Mouse (Mus musculus): ENCODE data around the gene St3gal5. TPM values are rescaled to one million over a fixed set of nuclear protein-coding genes. Genes with fewer than 3 reads are reported as not detected.

The St3gal5 gene
- polyA plus RNA-seq, 1 experiment from 2014 or later, result 33.0 TPM

DNA sequence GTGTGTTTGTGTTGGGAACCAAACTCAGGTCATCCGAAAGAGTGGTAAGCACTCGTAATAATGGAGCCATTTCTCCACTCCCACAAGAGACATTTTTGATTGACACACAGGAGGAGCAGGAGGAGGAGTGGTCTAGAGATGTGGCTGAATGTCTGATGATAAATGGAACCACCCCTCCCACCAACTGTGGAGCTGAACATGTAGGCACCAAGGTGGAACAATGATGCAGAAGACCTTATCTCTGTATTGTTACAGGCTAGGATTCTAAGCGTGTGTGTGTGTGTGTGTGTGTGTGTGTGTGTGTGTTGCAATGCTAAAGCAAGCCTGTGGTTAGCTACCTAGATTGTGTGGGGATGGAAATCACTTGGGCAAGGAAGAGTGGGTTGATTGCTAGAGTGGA lies 13.2 kb downstream of the St3gal5 start:
- DNase-seq (ENCODE audit: low spot score) (no peak), ATAC-seq (ENCODE audit: insufficient number of reproducible peaks, low FRiP score, low TSS enrichment, low read depth) (no peak)
- H3K9ac ChIP-seq (ENCODE audit: low read length), result no peak overlapping the region
- H3K4me1 ChIP-seq (ENCODE audit: control insufficient read depth, insufficient read depth, low read length), result 0 out of 2 replicates have a peak, but pooled peaks cover 8% of the 10 kb centered on the region
- 92% methylated on average over 3 of the region's 3 CpGs for WGBS
- no peak overlapping the region for H3K4me3 ChIP-seq (ENCODE audit: low read depth, low read length)
- no peaks in the 10 kb centered on the region for H3K9me3 ChIP-seq (ENCODE audit: control insufficient read depth, low read length)
- no peak overlapping the region for H3K4me2 ChIP-seq (ENCODE audit: low read depth, severe bottlenecking)
- H3K27me3 ChIP-seq (ENCODE audit: control insufficient read depth, insufficient read depth, low read length), result no peaks in the 10 kb centered on the region
- no peak overlapping the region for H3K27ac ChIP-seq (replicated peaks; ENCODE audit: low read depth, low read length)
- H3K36me3 ChIP-seq (ENCODE audit: control insufficient read depth, insufficient read depth, low read length), result no peaks in the 10 kb centered on the region

DNA sequence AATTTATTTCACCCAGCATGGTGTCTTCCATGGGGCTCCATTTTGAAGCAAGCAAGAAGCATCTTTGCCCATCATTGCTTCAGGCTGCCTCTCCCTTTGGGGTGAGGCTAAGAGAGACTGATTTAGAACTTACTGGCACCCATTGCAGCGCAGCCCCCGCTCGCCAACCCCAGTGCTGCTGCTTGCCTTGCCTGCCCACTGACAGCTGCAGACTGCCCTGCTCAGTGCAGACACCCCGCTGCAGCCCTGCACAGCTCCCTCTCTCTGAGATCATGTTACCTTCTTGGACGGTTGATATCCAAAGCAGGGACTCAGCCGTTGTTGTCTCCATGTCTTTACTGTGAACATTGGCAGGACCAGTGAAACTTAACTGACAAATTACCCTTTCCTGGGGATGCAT lies 15.2 kb downstream of the St3gal5 start:
- no peak overlapping the region for H3K9ac ChIP-seq (ENCODE audit: low read length)
- peak; percentile 47; the same call in 1 of the 2 replicates for ATAC-seq (ENCODE audit: insufficient number of reproducible peaks, low FRiP score, low TSS enrichment, low read depth)

DNA sequence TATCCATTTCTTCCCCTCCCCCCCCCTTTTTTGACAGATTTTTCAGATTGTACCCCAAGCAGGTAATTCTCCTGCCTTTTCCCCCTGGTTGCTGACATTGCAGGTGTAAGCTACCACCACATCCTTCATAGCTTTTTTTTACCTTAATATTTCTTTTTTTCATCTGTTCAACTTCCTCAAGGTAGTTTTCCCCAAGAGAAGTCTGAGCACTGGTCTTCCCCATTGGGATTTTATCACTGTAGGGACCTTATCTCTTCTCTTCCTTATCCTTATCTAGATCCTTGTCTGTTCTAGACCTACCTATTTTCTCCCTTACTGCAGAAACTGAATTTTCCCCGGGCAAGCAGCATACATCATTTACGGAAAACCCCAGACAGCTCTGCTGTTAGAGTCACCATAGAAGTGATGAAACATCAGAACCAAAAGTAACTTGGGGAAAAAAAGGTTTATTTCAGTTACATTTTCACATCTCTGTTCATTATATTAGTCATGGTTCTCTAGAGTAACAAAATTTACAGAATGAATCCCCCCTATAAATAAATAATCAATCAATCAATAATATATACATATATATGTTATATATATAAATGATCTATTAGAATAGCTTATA lies 15.8 kb downstream of the St3gal5 start:
- 0 out of 2 replicates have a peak, but pooled peaks cover 8% of the 10 kb centered on the region for H3K4me1 ChIP-seq (ENCODE audit: control insufficient read depth, insufficient read depth, low read length)
- no peak for ATAC-seq (ENCODE audit: insufficient number of reproducible peaks, low FRiP score, low TSS enrichment, low read depth)

More for the DNA sequence above, 15.2 kb downstream of the St3gal5 start:
- Histone ChIP-seq H3K27ac (replicated peaks; ENCODE audit: low read depth, low read length) (no peak overlapping the region), H3K36me3 (ENCODE audit: control insufficient read depth, insufficient read depth, low read length) (no peaks in the 10 kb centered on the region), H3K4me2 (ENCODE audit: low read depth, severe bottlenecking) (no peak overlapping the region), H3K27me3 (ENCODE audit: control insufficient read depth, insufficient read depth, low read length) (no peaks in the 10 kb centered on the region), H3K4me3 (ENCODE audit: low read depth, low read length) (no peak overlapping the region), H3K4me1 (ENCODE audit: control insufficient read depth, insufficient read depth, low read length) (0 out of 2 replicates have a peak, but pooled peaks cover 8% of the 10 kb centered on the region), H3K9me3 (ENCODE audit: control insufficient read depth, low read length) (no peaks in the 10 kb centered on the region)
- peak; percentile 38 for DNase-seq (ENCODE audit: low spot score)
- 22% methylated on average over 6 of the region's 6 CpGs for WGBS

DNA sequence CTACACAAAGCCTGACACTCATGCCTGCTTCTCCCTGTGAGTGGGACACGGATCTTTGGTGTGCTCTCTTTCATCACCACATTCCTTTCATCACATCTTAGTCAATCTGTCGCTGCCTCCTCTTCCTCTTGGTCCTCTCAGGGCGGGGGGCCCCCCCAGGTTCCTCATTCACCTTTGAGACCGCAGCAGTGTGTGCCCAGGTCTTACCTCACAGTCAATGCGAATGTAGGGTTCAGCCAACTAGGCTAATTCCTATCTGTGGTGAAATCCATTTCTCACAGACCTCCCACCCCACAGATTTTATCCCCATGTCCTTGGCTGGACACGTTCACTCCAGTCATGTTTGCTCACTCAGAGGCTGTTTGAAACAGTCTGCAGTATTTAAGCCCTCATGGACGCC lies 17.5 kb downstream of the St3gal5 start:
- no peak overlapping the region for H3K4me2 ChIP-seq (ENCODE audit: low read depth, severe bottlenecking)
- ATAC-seq (ENCODE audit: insufficient number of reproducible peaks, low FRiP score, low TSS enrichment, low read depth), result no peak
- no peak overlapping the region for H3K4me3 ChIP-seq (ENCODE audit: low read depth, low read length)
- 83% methylated on average over 7 of the region's 7 CpGs for WGBS
- H3K9ac ChIP-seq (ENCODE audit: low read length), result no peak overlapping the region
- no peaks in the 10 kb centered on the region for H3K36me3 ChIP-seq (ENCODE audit: control insufficient read depth, insufficient read depth, low read length)
- no peaks in the 10 kb centered on the region for H3K27me3 ChIP-seq (ENCODE audit: control insufficient read depth, insufficient read depth, low read length)
- DNase-seq (ENCODE audit: low spot score), result no peak
- H3K9me3 ChIP-seq (ENCODE audit: control insufficient read depth, low read length), result no peaks in the 10 kb centered on the region
- no peak overlapping the region for H3K27ac ChIP-seq (replicated peaks; ENCODE audit: low read depth, low read length)
- H3K4me1 ChIP-seq (ENCODE audit: control insufficient read depth, insufficient read depth, low read length), result 0 out of 2 replicates have a peak, but pooled peaks cover 3% of the 10 kb centered on the region

More for the DNA sequence above, 15.8 kb downstream of the St3gal5 start:
- Histone ChIP-seq H3K9me3 (ENCODE audit: control insufficient read depth, low read length) (no peaks in the 10 kb centered on the region), H3K4me2 (ENCODE audit: low read depth, severe bottlenecking) (no peak overlapping the region), H3K9ac (ENCODE audit: low read length) (no peak overlapping the region), H3K4me3 (ENCODE audit: low read depth, low read length) (no peak overlapping the region), H3K27me3 (ENCODE audit: control insufficient read depth, insufficient read depth, low read length) (no peaks in the 10 kb centered on the region), H3K27ac (replicated peaks; ENCODE audit: low read depth, low read length) (no peak overlapping the region), H3K36me3 (ENCODE audit: control insufficient read depth, insufficient read depth, low read length) (no peaks in the 10 kb centered on the region)
- 85% methylated on average over 2 of the region's 2 CpGs for WGBS
- DNase-seq (ENCODE audit: low spot score), result no peak

DNA sequence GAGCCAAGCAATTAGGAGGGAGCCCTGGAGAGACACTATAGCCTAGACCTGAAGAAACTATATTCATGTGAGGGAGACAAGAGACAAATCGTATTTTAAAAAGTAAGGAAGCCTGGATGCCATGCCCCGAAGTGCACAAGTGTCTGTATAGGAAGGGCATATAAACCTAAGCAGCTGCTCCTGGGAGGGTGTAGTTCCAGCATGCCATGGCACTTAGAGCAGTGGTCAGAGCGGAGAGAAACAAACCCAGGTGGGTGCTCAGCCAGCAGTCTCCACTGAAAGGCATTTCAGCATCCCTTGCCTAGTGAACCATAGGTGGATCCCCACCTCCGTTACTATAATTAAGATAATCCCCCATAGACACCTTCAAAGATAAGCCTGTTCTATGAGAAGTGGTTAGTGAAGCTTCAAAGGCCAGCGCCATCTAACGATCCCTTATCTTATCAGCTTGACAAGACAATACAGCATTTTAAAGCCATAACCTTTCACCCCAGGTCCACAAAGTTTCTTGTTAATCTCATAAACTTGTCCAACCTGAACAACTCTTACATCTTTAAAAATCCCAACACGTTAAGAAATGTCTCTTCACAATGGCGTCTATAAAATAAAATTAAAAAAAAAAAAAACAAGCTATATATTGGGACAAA lies 20.1 kb downstream of the St3gal5 start:
- H3K4me1 ChIP-seq (ENCODE audit: control insufficient read depth, insufficient read depth, low read length), result 0 out of 2 replicates have a peak, but pooled peaks cover 1% of the 10 kb centered on the region
- H3K9me3 ChIP-seq (ENCODE audit: control insufficient read depth, low read length), result no peaks in the 10 kb centered on the region
- no peak for DNase-seq (ENCODE audit: low spot score)
- ATAC-seq (ENCODE audit: insufficient number of reproducible peaks, low FRiP score, low TSS enrichment, low read depth), result no peak
- no peak overlapping the region for H3K4me2 ChIP-seq (ENCODE audit: low read depth, severe bottlenecking)
- 48% methylated on average over 8 of the region's 8 CpGs for WGBS
- H3K27ac ChIP-seq (replicated peaks; ENCODE audit: low read depth, low read length), result no peak overlapping the region
- H3K36me3 ChIP-seq (ENCODE audit: control insufficient read depth, insufficient read depth, low read length), result no peaks in the 10 kb centered on the region
- H3K27me3 ChIP-seq (ENCODE audit: control insufficient read depth, insufficient read depth, low read length), result no peaks in the 10 kb centered on the region
- no peak overlapping the region for H3K9ac ChIP-seq (ENCODE audit: low read length)
- no peak overlapping the region for H3K4me3 ChIP-seq (ENCODE audit: low read depth, low read length)

DNA sequence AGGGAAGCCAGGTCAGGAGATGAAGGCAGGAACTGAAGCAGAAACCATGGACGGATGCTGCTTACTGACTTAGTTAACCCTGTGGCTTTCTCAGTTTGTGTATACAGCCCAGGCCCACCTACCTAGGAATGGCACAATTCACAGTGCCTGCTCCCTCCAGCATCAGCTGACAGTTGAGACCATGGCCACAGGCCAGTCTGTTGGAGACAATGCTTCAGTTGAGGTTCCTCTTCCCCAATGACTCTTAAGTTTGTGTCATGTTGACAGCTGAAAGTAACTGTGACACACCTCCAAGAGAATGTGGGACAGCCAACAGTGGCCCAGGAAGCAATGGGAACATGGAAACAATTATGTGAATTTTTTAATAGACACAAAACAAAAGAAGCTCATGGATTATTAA lies 22.5 kb downstream of the St3gal5 start:
- Histone ChIP-seq H3K27me3 (ENCODE audit: control insufficient read depth, insufficient read depth, low read length) (no peaks in the 10 kb centered on the region), H3K4me1 (ENCODE audit: control insufficient read depth, insufficient read depth, low read length) (no peaks in the 10 kb centered on the region), H3K27ac (replicated peaks; ENCODE audit: low read depth, low read length) (no peak overlapping the region), H3K36me3 (ENCODE audit: control insufficient read depth, insufficient read depth, low read length) (no peaks in the 10 kb centered on the region), H3K4me2 (ENCODE audit: low read depth, severe bottlenecking) (no peak overlapping the region), H3K9me3 (ENCODE audit: control insufficient read depth, low read length) (no peaks in the 10 kb centered on the region), H3K9ac (ENCODE audit: low read length) (no peak overlapping the region), H3K4me3 (ENCODE audit: low read depth, low read length) (no peak overlapping the region)
- WGBS, result 89% methylated on average over 1 of the region's 1 CpGs
- no peak for ATAC-seq (ENCODE audit: insufficient number of reproducible peaks, low FRiP score, low TSS enrichment, low read depth)
- DNase-seq (ENCODE audit: low spot score), result no peak

DNA sequence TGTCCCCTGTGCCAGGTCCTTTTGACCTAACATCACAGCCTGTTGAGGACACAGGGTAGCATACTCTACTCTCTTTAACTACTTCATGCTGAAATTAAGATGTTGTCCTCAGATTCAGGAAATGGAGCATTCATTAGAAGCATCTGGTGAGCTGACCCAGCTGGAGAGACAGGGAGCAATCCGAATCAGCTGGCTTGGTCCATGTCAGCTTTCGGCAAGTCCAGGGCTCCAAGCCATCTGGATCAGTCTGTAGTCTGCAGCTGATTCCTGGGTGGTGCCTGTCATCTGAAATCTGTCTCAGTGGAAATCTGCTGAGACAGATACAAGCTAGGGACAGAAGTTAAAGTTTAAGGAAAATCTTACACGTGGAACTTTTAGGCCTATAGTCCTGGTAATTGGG lies 23.9 kb downstream of the St3gal5 start:
- ATAC-seq (ENCODE audit: insufficient number of reproducible peaks, low FRiP score, low TSS enrichment, low read depth) (no peak), DNase-seq (ENCODE audit: low spot score) (no peak)
- H3K36me3 ChIP-seq (ENCODE audit: control insufficient read depth, insufficient read depth, low read length), result no peaks in the 10 kb centered on the region
- H3K9me3 ChIP-seq (ENCODE audit: control insufficient read depth, low read length), result no peaks in the 10 kb centered on the region
- no peak overlapping the region for H3K9ac ChIP-seq (ENCODE audit: low read length)
- H3K4me3 ChIP-seq (ENCODE audit: low read depth, low read length), result no peak overlapping the region
- H3K4me1 ChIP-seq (ENCODE audit: control insufficient read depth, insufficient read depth, low read length), result no peaks in the 10 kb centered on the region
- H3K27me3 ChIP-seq (ENCODE audit: control insufficient read depth, insufficient read depth, low read length), result no peaks in the 10 kb centered on the region
- no peak overlapping the region for H3K4me2 ChIP-seq (ENCODE audit: low read depth, severe bottlenecking)
- WGBS, result 63% methylated on average over 3 of the region's 3 CpGs
- no peak overlapping the region for H3K27ac ChIP-seq (replicated peaks; ENCODE audit: low read depth, low read length)

DNA sequence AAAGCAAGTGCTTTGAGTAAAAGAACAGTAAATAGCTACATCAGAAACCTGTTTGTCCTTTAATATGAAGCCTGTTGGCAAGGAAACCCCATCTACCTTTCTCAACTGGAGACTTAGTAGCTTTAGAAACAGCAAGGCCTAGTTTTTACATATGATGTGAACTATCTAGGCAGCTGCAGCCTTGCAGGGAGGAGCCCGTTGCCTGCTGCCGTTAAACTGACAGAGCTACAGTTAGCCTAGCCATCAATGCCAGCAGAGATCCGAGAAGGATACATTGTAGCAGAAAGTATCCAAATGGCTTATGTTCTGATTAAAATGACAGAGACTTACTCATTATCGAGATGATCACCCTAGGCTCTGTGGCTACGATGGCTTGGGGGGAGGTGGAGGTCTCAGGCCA lies 25.1 kb downstream of the St3gal5 start:
- H3K27me3 ChIP-seq (ENCODE audit: control insufficient read depth, insufficient read depth, low read length), result no peaks in the 10 kb centered on the region
- WGBS, result 88% methylated on average over 5 of the region's 5 CpGs
- H3K4me3 ChIP-seq (ENCODE audit: low read depth, low read length), result no peak overlapping the region
- DNase-seq (ENCODE audit: low spot score), result no peak
- H3K4me2 ChIP-seq (ENCODE audit: low read depth, severe bottlenecking), result no peak overlapping the region
- ATAC-seq (ENCODE audit: insufficient number of reproducible peaks, low FRiP score, low TSS enrichment, low read depth), result no peak
- no peaks in the 10 kb centered on the region for H3K4me1 ChIP-seq (ENCODE audit: control insufficient read depth, insufficient read depth, low read length)
- H3K9me3 ChIP-seq (ENCODE audit: control insufficient read depth, low read length), result no peaks in the 10 kb centered on the region
- H3K36me3 ChIP-seq (ENCODE audit: control insufficient read depth, insufficient read depth, low read length), result no peaks in the 10 kb centered on the region
- H3K27ac ChIP-seq (replicated peaks; ENCODE audit: low read depth, low read length), result no peak overlapping the region
- no peak overlapping the region for H3K9ac ChIP-seq (ENCODE audit: low read length)

Measured in limb, embryonic 11.5 days (tissue).